Mouse (Mus musculus) left cerebral cortex, adult 8-10 months (tissue): Measurements from ENCODE around the gene Timp2. TPM values are rescaled to one million over a fixed set of nuclear protein-coding genes. Genes with fewer than 3 reads are reported as not detected.

Source experiments
- DNase-seq, 2 experiments: peaks; one replicate each; pipeline ENCODE4 v3.0.0; 2022; ENCODE audit warnings: low spot score in 2 of 2
- total RNA-seq, 4 experiments: library from RNA; stranded (reverse); gene quantifications; 2 replicates each; pipeline ENCODE4 v1.2.4; 2022

Timp2 gene
- total RNA-seq, 4 experiments from 2014 or later = 239 to 259 (median 249) TPM

- no peak for DNase-seq
Observed at GRCm38 (mm10) chr11:118369657-118370056, 14.1 kb upstream of the Timp2 start.

GRCm38 (mm10) chr11:118369251-118369650 lies 13.7 kb upstream of the Timp2 start:
- no peak for DNase-seq

- DNase-seq = no peak
Observed at GRCm38 (mm10) chr11:118368330-118368729, 12.8 kb upstream of the Timp2 start.

- DNase-seq = no peak
Observed at GRCm38 (mm10) chr11:118366559-118366958, 11.0 kb upstream of the Timp2 start.

GRCm38 (mm10) chr11:118366108-118366507 lies 10.6 kb upstream of the Timp2 start:
- DNase-seq = no peak

DNA sequence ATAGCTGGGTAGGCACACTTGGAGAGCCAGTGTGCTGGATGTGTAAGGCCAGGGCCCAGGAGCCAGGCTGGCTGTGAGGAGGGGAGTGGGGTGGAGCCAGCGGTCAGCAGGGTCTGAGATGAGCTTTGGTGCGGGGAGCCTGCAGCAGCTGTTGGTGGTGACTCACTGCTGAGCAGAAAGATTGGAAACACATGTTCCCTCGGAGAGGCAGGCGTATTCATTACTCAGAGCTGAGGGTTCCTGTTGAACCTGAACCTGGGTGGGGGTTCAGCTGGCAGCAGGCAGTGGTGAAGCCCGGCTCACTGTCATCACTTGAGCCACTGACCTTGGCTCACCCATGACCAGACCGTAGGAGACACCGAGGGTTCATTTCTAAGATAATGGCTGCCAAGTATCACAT lies 9.6 kb upstream of the Timp2 start:
- no peak for DNase-seq

DNA sequence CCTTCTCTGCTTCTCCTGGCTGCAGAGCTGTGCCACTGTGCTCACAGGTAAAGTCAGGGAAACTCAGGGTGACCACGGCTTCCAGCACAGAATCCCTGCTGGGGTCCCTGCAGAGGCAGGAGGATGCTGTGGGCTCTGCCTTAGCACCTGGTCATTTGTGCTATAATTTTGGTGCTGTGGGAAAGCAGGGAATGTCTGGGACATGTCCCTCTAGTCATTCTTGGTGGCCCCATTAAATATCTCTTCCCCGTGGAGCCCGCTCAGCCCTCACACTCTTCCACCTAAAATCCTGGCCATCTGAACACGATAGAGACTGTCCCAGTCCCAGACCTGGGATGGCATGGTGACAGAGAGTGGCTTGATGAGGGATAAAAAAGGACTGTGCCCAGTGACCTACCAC lies 8.5 kb upstream of the Timp2 start:
- no peak for DNase-seq

DNA sequence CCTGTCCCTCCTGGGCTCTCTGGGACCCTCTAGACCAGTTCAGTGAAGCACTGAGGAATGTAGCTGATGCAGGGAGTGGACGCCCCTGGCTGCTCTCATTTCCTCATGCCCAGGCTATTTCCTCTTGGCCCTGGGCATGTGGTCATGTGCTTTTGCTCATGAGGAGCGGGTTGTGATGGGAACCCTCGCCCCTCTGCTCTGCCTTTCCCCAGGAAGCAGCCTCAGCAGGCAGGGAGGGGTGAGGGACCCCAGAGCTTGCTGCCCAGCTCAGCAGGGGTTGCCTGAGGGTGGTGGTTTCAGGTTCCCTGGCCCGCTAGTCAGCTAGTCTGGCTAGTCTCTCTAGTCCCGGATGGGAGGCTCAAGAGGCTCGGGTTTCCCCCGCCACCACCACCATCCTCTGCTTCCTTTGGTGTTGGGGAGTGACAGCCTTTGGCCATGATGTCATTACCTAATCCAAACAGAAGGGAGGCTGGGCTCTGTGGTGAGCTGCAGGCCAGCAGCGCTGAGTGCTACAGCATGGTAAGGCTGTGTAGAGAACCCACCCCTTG lies 7.5 kb upstream of the Timp2 start:
- DNase-seq = no peak

GRCm38 (mm10) chr11:118362501-118362900 lies 7.0 kb upstream of the Timp2 start:
- DNase-seq = no peak

- DNase-seq = no peak
Observed at GRCm38 (mm10) chr11:118360907-118361341, 5.4 kb upstream of the Timp2 start.

- no peak for DNase-seq
Observed at GRCm38 (mm10) chr11:118360491-118360890, 5.0 kb upstream of the Timp2 start.

DNA sequence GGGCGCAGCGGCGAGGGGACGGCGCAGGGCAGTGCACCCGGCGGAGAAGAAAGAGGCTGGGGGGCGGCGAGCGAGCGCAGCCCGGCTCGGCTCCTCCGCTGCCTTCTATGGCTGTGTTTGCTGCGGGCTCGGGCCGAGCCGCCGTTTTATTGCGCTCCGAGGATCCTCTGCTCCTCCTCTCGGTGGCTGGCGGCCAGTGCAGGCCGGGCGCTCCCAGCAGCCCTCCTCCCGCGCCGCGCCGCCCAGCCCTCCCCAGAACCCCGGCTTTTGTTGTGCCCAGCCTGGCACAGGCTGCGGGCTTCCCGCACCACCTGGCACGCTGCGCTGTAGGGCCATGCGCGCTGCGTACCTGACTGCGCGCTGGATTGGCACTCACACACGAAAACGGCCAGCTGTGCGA lies 335 bp downstream of the Timp2 start:
- peak; percentile 75 to 85 for DNase-seq

- DNase-seq = no peak
Observed at GRCm38 (mm10) chr11:118354636-118355191, 826 bp downstream of the Timp2 start.

GRCm38 (mm10) chr11:118349494-118349893 lies 6.0 kb downstream of the Timp2 start:
- no peak for DNase-seq

GRCm38 (mm10) chr11:118348877-118349276 lies 6.7 kb downstream of the Timp2 start:
- no peak for DNase-seq

DNA sequence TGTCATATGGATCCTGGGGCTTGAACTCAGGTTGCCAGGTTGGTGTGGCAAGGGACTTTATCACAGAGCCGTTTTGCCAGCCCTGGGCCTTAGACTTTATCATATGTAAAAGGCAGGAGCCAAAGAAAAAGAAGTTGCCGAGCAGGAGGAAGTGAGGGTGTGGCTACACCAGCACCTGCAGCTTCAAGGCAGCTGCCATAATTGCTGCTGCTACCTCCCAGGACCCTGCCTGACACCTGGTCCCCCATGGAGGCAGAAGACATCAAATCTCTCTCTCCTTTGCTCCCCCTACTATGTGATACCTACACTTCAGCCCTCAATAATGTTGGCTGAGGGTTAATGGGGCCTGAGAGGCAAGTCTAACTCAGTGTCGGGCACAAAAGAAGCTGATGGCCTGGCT lies 7.1 kb downstream of the Timp2 start:
- no peak for DNase-seq

DNA sequence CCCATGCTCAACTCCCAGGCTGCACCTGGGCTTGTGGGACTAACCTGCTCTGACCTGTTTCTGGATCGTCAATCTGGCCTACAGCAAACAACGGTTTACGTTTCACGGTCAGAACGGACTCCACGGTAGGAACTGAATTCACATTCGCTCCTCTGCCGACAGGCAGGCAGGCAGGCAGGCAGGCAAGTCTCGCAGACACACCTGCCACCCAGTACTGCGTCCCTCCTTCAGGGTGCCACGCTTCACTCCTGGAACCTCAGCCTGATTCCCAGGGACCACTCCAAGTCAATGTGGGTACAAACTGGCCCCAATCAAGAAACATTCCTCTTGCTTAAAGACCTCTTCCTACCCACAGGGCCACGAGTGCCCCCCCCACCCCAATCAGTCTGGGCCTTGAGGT lies 7.6 kb downstream of the Timp2 start:
- no peak for DNase-seq

GRCm38 (mm10) chr11:118347391-118347790 lies 8.1 kb downstream of the Timp2 start:
- no peak for DNase-seq

GRCm38 (mm10) chr11:118346395-118347096 lies 9.0 kb downstream of the Timp2 start:
- DNase-seq = no peak

DNA sequence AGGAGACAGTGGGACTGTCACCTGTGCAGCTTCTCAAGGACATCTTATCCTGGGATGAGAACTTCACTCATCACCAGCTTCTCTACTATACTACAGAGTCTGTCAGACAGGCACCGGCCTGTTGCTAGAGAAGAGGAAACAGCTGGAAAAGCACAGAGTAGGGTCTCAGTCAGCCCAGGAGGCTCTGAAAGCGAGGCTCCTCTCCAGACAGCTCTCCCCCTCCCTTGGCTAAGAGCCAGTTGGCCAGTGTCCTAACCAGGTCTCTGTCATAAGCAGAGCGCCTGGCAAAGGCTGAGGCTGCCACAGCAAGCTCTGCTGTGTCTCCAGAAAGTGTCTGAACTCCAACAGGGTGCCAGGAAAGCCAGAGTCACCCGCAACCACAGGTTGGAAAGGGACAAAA lies 9.8 kb downstream of the Timp2 start:
- DNase-seq = no peak

DNA sequence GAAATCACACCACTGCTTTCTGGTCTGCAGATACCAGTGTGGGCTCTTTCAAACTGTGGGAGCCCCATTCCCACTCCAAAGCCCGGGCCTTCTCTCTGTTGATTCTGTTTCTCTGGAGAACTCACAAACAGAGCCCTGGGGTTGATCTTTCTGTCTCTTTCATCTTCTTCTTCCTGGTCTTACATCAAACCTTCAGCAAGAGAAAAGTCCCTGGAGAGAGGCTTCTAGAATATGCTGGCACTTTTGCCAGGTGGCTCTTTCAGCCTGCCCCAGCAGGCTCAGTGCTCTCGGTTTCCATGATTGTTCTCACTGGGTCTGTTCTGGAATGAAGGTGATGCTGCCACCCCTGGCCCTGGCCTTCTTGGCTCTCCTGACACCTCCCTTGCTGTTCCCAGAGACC lies 11.9 kb downstream of the Timp2 start:
- no peak for DNase-seq

DNA sequence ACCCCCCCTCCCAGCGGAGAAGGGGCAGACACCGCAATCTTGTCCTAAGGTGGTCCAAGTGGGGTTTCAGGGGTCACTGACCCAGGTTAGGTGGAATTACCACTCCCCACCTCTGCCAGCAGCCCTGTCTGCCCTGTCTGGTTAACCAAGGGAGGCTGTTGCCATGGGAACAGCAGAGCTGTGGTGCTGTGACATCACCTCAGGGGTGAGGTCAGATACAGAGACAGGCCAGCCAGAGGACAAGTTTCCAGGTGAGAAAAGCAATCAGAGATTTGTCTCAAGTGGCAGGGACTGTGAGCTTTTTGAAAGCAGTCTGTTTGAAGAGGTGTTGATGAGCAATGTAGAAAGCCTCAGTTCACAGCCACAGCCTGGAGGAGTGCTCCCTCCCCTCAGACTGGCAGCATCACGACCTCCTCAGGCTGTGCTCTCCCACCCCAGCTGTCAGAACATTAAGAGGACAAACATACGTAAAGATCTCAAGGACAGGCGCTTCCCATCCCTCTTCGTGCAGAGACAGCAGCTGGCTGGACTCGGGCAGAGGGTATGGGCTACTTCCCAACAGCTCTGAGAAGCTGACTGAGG lies 13.0 kb downstream of the Timp2 start, which contains the start of gene Cep295nl:
Gene Cep295nl (minus strand): TSS at position 101 of the 582 bp plus-strand sequence.
- no peak for DNase-seq
